14 mouse cellular contexts compared by ENCODE assay signal in genomic region chr2:38571971-38572601, GRCm38 (mm10).
DNase-seq lines count a peak whose midpoint lies in the region; ATAC-seq lines count a peak whose summit lies in the region.
"Had no signal": no experiment of that assay in that cellular context is flagged by ENCODE, and none has a peak within 500 bp of the region (broad histone marks: within the 10 kb centered on the region; RNA-seq: fewer than 3 reads in every experiment).

No protein-coding gene starts in this region.

- H3K9ac ChIP-seq in forebrain, embryonic 11.5 days (ENCODE audit: low read length) = no peak overlapping the region
- peak overlapping the region; percentile 36; the same call in 1 of the 2 replicates for H3K9ac ChIP-seq in hindbrain, embryonic 13.5 days
- H3K9ac ChIP-seq in neural tube, embryonic 12.5 days = no peak overlapping the region
- H3K9ac ChIP-seq in kidney, embryonic 15.5 days = no peak overlapping the region
- H3K9ac ChIP-seq: limb, embryonic 15.5 days had no signal

- H3K4me3 ChIP-seq in forebrain, embryonic 11.5 days (ENCODE audit: low read depth, low read length) = no peak overlapping the region
- H3K4me3 ChIP-seq in forebrain, embryonic 10.5 days = no peak overlapping the region
- no peak overlapping the region for H3K4me3 ChIP-seq in hindbrain, embryonic 13.5 days
- no peak overlapping the region for H3K4me3 ChIP-seq in neural tube, embryonic 12.5 days
- H3K4me3 ChIP-seq in kidney, embryonic 15.5 days (replicated peaks) = no peak overlapping the region
- H3K4me3 ChIP-seq: heart, adult 2 months; limb, embryonic 15.5 days had no signal

- 91% methylated on average over 23 of the region's 23 CpGs for WGBS in forebrain, embryonic 11.5 days
- 95% methylated on average over 23 of the region's 23 CpGs for WGBS in forebrain, embryonic 10.5 days
- WGBS in hindbrain, embryonic 13.5 days = 66% methylated on average over 23 of the region's 23 CpGs
- WGBS in neural tube, embryonic 12.5 days = 82% methylated on average over 23 of the region's 23 CpGs
- 87% methylated on average over 23 of the region's 23 CpGs for WGBS in kidney, embryonic 15.5 days

- no peaks in the 10 kb centered on the region; the same call in 1 of the 2 replicates for H3K4me1 ChIP-seq in forebrain, embryonic 11.5 days (replicated peaks; ENCODE audit: control insufficient read depth, insufficient read depth, low read length)
- peaks cover 7% of the 10 kb centered on the region for H3K4me1 ChIP-seq in forebrain, embryonic 10.5 days
- H3K4me1 ChIP-seq in hindbrain, embryonic 13.5 days (replicated peaks) = peaks cover 24% of the 10 kb centered on the region
- peaks cover 3% of the 10 kb centered on the region; the same call in 1 of the 2 replicates for H3K4me1 ChIP-seq in neural tube, embryonic 12.5 days
- H3K4me1 ChIP-seq in kidney, embryonic 15.5 days = 0 out of 2 replicates have a peak, but pooled peaks cover 3% of the 10 kb centered on the region
- H3K4me1 ChIP-seq: limb, embryonic 15.5 days had no signal

- 0 out of 2 replicates have a peak overlapping the region, but pooled peaks have one; percentile 6 for H3K27ac ChIP-seq in forebrain, embryonic 11.5 days (ENCODE audit: low read depth, low read length)
- no peak overlapping the region for H3K27ac ChIP-seq in forebrain, embryonic 10.5 days
- H3K27ac ChIP-seq in hindbrain, embryonic 13.5 days = peak overlapping the region; percentile 80
- no peak overlapping the region for H3K27ac ChIP-seq in neural tube, embryonic 12.5 days
- H3K27ac ChIP-seq in kidney, embryonic 15.5 days = no peak overlapping the region
- H3K27ac ChIP-seq: heart, adult 2 months; limb, embryonic 15.5 days had no signal

- no peak overlapping the region for H3K4me2 ChIP-seq in forebrain, embryonic 11.5 days (ENCODE audit: low read depth, low read length, severe bottlenecking)
- no peak overlapping the region for H3K4me2 ChIP-seq in hindbrain, embryonic 13.5 days
- no peak overlapping the region for H3K4me2 ChIP-seq in neural tube, embryonic 12.5 days (replicated peaks)
- no peak overlapping the region for H3K4me2 ChIP-seq in kidney, embryonic 15.5 days
- H3K4me2 ChIP-seq: limb, embryonic 15.5 days had no signal

- no peaks in the 10 kb centered on the region; the same call in 1 of the 2 replicates for H3K36me3 ChIP-seq in forebrain, embryonic 11.5 days (ENCODE audit: control insufficient read depth, insufficient read depth, low read length)
- H3K36me3 ChIP-seq in forebrain, embryonic 10.5 days (replicated peaks) = peaks cover 100% of the 10 kb centered on the region
- peaks cover 22% of the 10 kb centered on the region for H3K36me3 ChIP-seq in hindbrain, embryonic 13.5 days
- peaks cover 40% of the 10 kb centered on the region for H3K36me3 ChIP-seq in neural tube, embryonic 12.5 days
- H3K36me3 ChIP-seq in kidney, embryonic 15.5 days = peaks cover 72% of the 10 kb centered on the region

- no peak for DNase-seq in forebrain, embryonic 11.5 days (ENCODE audit: low spot score)
- no peak for DNase-seq in forebrain, embryonic 10.5 days (ENCODE audit: extremely low spot score, low spot score)
- DNase-seq in cerebellum, postnatal 25 days = peak; percentile 73 to 79
- DNase-seq in Muller cell, postnatal 12 days (ENCODE audit: inconsistent ontology term) = no peak
- no peak for DNase-seq in left cerebral cortex, postnatal 14 days (ENCODE audit: low spot score in 2 of 2)
- DNase-seq: heart, adult 2 months; lung, postnatal 36 days; thymus, postnatal 36 days had no signal

- no peak for ATAC-seq in forebrain, embryonic 11.5 days (replicated peaks; ENCODE audit: low FRiP score)
- ATAC-seq in hindbrain, embryonic 13.5 days (ENCODE audit: low FRiP score) = peak; percentile 57
- ATAC-seq in neural tube, embryonic 12.5 days (ENCODE audit: low FRiP score, low read depth) = 0 out of 2 replicates have a peak, but pooled peaks have one; percentile 26
- no peak for ATAC-seq in kidney, embryonic 15.5 days (replicated peaks; ENCODE audit: low FRiP score)
- ATAC-seq: activated CD4-positive, CD25-positive, alpha-beta regulatory T cell, adult 4 months; inflammation-experienced regulatory T-cells, adult 6 months had no signal

- no peaks in the 10 kb centered on the region for H3K27me3 ChIP-seq in forebrain, embryonic 11.5 days (ENCODE audit: control insufficient read depth, insufficient read depth, low read length)
- H3K27me3 ChIP-seq in forebrain, embryonic 10.5 days (ENCODE audit: poor library complexity, severe bottlenecking) = no peaks in the 10 kb centered on the region
- H3K27me3 ChIP-seq in hindbrain, embryonic 13.5 days = no peaks in the 10 kb centered on the region
- H3K27me3 ChIP-seq in neural tube, embryonic 12.5 days (replicated peaks) = no peaks in the 10 kb centered on the region
- H3K27me3 ChIP-seq in kidney, embryonic 15.5 days = no peaks in the 10 kb centered on the region
- H3K27me3 ChIP-seq: limb, embryonic 15.5 days had no signal

- intact Hi-C loops in left cerebral cortex, postnatal 14 days (cut with DNase I) = no loop called here

- no peaks in the 10 kb centered on the region for H3K9me3 ChIP-seq in forebrain, embryonic 11.5 days (ENCODE audit: control insufficient read depth, low read length)
- no peaks in the 10 kb centered on the region for H3K9me3 ChIP-seq in forebrain, embryonic 10.5 days
- H3K9me3 ChIP-seq in hindbrain, embryonic 13.5 days = no peaks in the 10 kb centered on the region
- H3K9me3 ChIP-seq in neural tube, embryonic 12.5 days = no peaks in the 10 kb centered on the region
- no peaks in the 10 kb centered on the region for H3K9me3 ChIP-seq in kidney, embryonic 15.5 days (replicated peaks)
- H3K9me3 ChIP-seq: limb, embryonic 15.5 days had no signal

Comparison
In these comparisons a context has a peak if more than half of its experiments do, and no peak if none do; other contexts are left out.
1. H3K27ac ChIP-seq: peak in forebrain, embryonic 11.5 days (single experiment) and hindbrain, embryonic 13.5 days (single experiment); none in forebrain, embryonic 10.5 days (single experiment), neural tube, embryonic 12.5 days (single experiment) and kidney, embryonic 15.5 days (single experiment).
2. ATAC-seq: peak in hindbrain, embryonic 13.5 days (single experiment) and neural tube, embryonic 12.5 days (single experiment); none in forebrain, embryonic 11.5 days (single experiment) and kidney, embryonic 15.5 days (single experiment).
3. DNase-seq: peak in cerebellum, postnatal 25 days (2 of 2); none in forebrain, embryonic 11.5 days (single experiment), forebrain, embryonic 10.5 days (single experiment), Muller cell, postnatal 12 days (single experiment) and left cerebral cortex, postnatal 14 days (0 of 2).